8 mouse cellular contexts compared by ENCODE assay signal in genomic region chr10:80342749-80343424, GRCm38 (mm10). TPM values are rescaled to one million over a fixed set of nuclear protein-coding genes. Genes with fewer than 3 reads are reported as not detected.
A peak's percentile ranks its signal among the peaks of the same experiment; 100 is the strongest.
DNase-seq lines count a peak whose midpoint lies in the region; ATAC-seq lines count a peak whose summit lies in the region.

No protein-coding gene starts in this region.

- peak overlapping the region; percentile 61 for H3K4me2 ChIP-seq in heart, embryonic 16.5 days (ENCODE audit: low read depth, low read length)
- H3K4me2 ChIP-seq in limb, embryonic 11.5 days (ENCODE audit: low read depth, severe bottlenecking) = peak overlapping the region; percentile 37; the same call in 1 of the 2 replicates
- peak overlapping the region; percentile 61 for H3K4me2 ChIP-seq in stomach, embryonic 16.5 days (ENCODE audit: low read depth, low read length)

- intact Hi-C loops in left cerebral cortex, postnatal 36 days (cut with DNase I) = no loop called here

- no peak overlapping the region for H3K9ac ChIP-seq in heart, embryonic 16.5 days (ENCODE audit: low read length)
- H3K9ac ChIP-seq in limb, embryonic 11.5 days (ENCODE audit: low read length) = no peak overlapping the region
- H3K9ac ChIP-seq in stomach, embryonic 16.5 days (ENCODE audit: low read length) = peak overlapping the region; percentile 61

- 2% methylated on average over 32 of the region's 33 CpGs for WGBS in heart, embryonic 16.5 days
- under 1% methylated on average over 30 of the region's 33 CpGs for WGBS in limb, embryonic 11.5 days
- under 1% methylated on average over 30 of the region's 33 CpGs for WGBS in stomach, embryonic 16.5 days

- ATAC-seq in heart, embryonic 16.5 days (replicated peaks; ENCODE audit: extremely low read depth, insufficient read depth, low FRiP score) = peak; percentile 45
- ATAC-seq in limb, embryonic 11.5 days (ENCODE audit: insufficient number of reproducible peaks, low FRiP score, low TSS enrichment, low read depth) = peak; percentile 45; the same call in 1 of the 2 replicates
- peak; percentile 64 for ATAC-seq in stomach, embryonic 16.5 days (ENCODE audit: insufficient read depth, low FRiP score)

- H3K27ac ChIP-seq in heart, embryonic 16.5 days (ENCODE audit: low read length) = peak overlapping the region; percentile 25; the same call in 1 of the 2 replicates
- H3K27ac ChIP-seq in limb, embryonic 11.5 days (replicated peaks; ENCODE audit: low read depth, low read length) = no peak overlapping the region
- peak overlapping the region; percentile 81 for H3K27ac ChIP-seq in stomach, embryonic 16.5 days (ENCODE audit: low read length)

- H3K36me3 ChIP-seq in heart, embryonic 16.5 days (ENCODE audit: control insufficient read depth, insufficient read depth) = no peaks in the 10 kb centered on the region
- no peaks in the 10 kb centered on the region for H3K36me3 ChIP-seq in limb, embryonic 11.5 days (ENCODE audit: control insufficient read depth, insufficient read depth, low read length)
- H3K36me3 ChIP-seq in stomach, embryonic 16.5 days (ENCODE audit: control insufficient read depth, insufficient read depth, low read length) = no peaks in the 10 kb centered on the region

- no peaks in the 10 kb centered on the region for H3K9me3 ChIP-seq in heart, embryonic 16.5 days (replicated peaks; ENCODE audit: control insufficient read depth, low read length)
- H3K9me3 ChIP-seq in limb, embryonic 11.5 days (ENCODE audit: control insufficient read depth, low read length) = no peaks in the 10 kb centered on the region
- no peaks in the 10 kb centered on the region for H3K9me3 ChIP-seq in stomach, embryonic 16.5 days (replicated peaks; ENCODE audit: control insufficient read depth, low read length)

- H3K4me3 ChIP-seq in heart, embryonic 16.5 days (ENCODE audit: low read length) = peak overlapping the region; percentile 30
- peak overlapping the region; percentile 18; the same call in 1 of the 2 replicates for H3K4me3 ChIP-seq in limb, embryonic 11.5 days (ENCODE audit: low read depth, low read length)
- peak overlapping the region; percentile 41 for H3K4me3 ChIP-seq in stomach, embryonic 16.5 days (replicated peaks; ENCODE audit: low read length)

- peak; percentile 50 for DNase-seq in right cerebral cortex, adult 18-20 months
- DNase-seq in right cerebral cortex, postnatal 36 days (ENCODE audit: low spot score in 2 of 2) = no peak
- DNase-seq in c-Kit-positive CD71-negative TER-119-negative erythroid progenitor cells, embryonic 14.5 days (ENCODE audit: low read depth) = peak; percentile 82
- DNase-seq in limb, embryonic 11.5 days (ENCODE audit: low spot score) = peak; percentile 62
- DNase-seq in mesoderm, embryonic 11.5 days (ENCODE audit: low read depth, low spot score) = peak; percentile 76
- DNase-seq in left cerebral cortex, postnatal 36 days (ENCODE audit: low spot score in 2 of 2) = no peak

- H3K27me3 ChIP-seq in heart, embryonic 16.5 days (ENCODE audit: control insufficient read depth, insufficient read depth, low read length) = peaks cover 62% of the 10 kb centered on the region
- peaks cover 77% of the 10 kb centered on the region for H3K27me3 ChIP-seq in limb, embryonic 11.5 days (ENCODE audit: control insufficient read depth, insufficient read depth, low read length)
- peaks cover 43% of the 10 kb centered on the region for H3K27me3 ChIP-seq in stomach, embryonic 16.5 days (ENCODE audit: control insufficient read depth, insufficient read depth, low read length)

- H3K4me1 ChIP-seq in heart, embryonic 16.5 days (ENCODE audit: control insufficient read depth, insufficient read depth, low read length) = peaks cover 29% of the 10 kb centered on the region
- H3K4me1 ChIP-seq in limb, embryonic 11.5 days (ENCODE audit: control insufficient read depth, insufficient read depth, low read length) = peaks cover 7% of the 10 kb centered on the region
- peaks cover 55% of the 10 kb centered on the region for H3K4me1 ChIP-seq in stomach, embryonic 16.5 days (ENCODE audit: control insufficient read depth, insufficient read depth, low read length)

RNA-seq across cellular contexts. Expression of gene Adamtsl5, which starts 5.3 kb away (rescaled TPM):
- 15.5 and 16.0 TPM in 2 replicates for polyA plus RNA-seq in heart, embryonic 16.5 days (2015; fragmentation: Nextera tagmentation; extraction: Ambion mirVana)
- polyA plus RNA-seq in limb, embryonic 11.5 days (2014; fragmentation: Nextera tagmentation; extraction: Ambion mirVana) = 0.28 and 0.41 TPM in 2 replicates
- 22.0 and 24.0 TPM in 2 replicates for polyA plus RNA-seq in stomach, embryonic 16.5 days (2015; fragmentation: Nextera tagmentation; extraction: Ambion mirVana)
- total RNA-seq in left cerebral cortex, postnatal 36 days (2021) = 10 to 100 TPM in 1 of 2 experiments, 1 to 10 TPM in 1; 7.5 to 10.0 TPM

RNA-seq across cellular contexts. Expression of gene Reep6, which starts 13.1 kb away (rescaled TPM):
- 1.8 and 2.6 TPM in 2 replicates for polyA plus RNA-seq in heart, embryonic 16.5 days (2015; fragmentation: Nextera tagmentation; extraction: Ambion mirVana)
- 5.2 and 7.2 TPM in 2 replicates for polyA plus RNA-seq in limb, embryonic 11.5 days (2014; fragmentation: Nextera tagmentation; extraction: Ambion mirVana)
- 45.2 and 51.1 TPM in 2 replicates for polyA plus RNA-seq in stomach, embryonic 16.5 days (2015; fragmentation: Nextera tagmentation; extraction: Ambion mirVana)
- total RNA-seq in left cerebral cortex, postnatal 36 days (2021) = 10 to 100 TPM; 10.6 to 11.5 TPM

RNA-seq across cellular contexts. Expression of gene Plk5, which starts 13.4 kb away (rescaled TPM):
- polyA plus RNA-seq in heart, embryonic 16.5 days (2015; fragmentation: Nextera tagmentation; extraction: Ambion mirVana) = 0.07 and 0.14 TPM in 2 replicates
- 0.49 and 0.61 TPM in 2 replicates for polyA plus RNA-seq in limb, embryonic 11.5 days (2014; fragmentation: Nextera tagmentation; extraction: Ambion mirVana)
- 0.14 and 0.61 TPM in 2 replicates for polyA plus RNA-seq in stomach, embryonic 16.5 days (2015; fragmentation: Nextera tagmentation; extraction: Ambion mirVana)
- 10 to 100 TPM; 16.9 to 33.1 TPM for total RNA-seq in left cerebral cortex, postnatal 36 days (2021)

RNA-seq across cellular contexts. Expression of gene Pcsk4, which starts 13.6 kb away (rescaled TPM):
- 1.6 and 1.9 TPM in 2 replicates for polyA plus RNA-seq in heart, embryonic 16.5 days (2015; fragmentation: Nextera tagmentation; extraction: Ambion mirVana)
- polyA plus RNA-seq in limb, embryonic 11.5 days (2014; fragmentation: Nextera tagmentation; extraction: Ambion mirVana) = 4.4 and 5.3 TPM in 2 replicates
- polyA plus RNA-seq in stomach, embryonic 16.5 days (2015; fragmentation: Nextera tagmentation; extraction: Ambion mirVana) = 3.7 and 4.4 TPM in 2 replicates
- 1 to 10 TPM; 4.9 to 6.2 TPM for total RNA-seq in left cerebral cortex, postnatal 36 days (2021)

RNA-seq across cellular contexts. Expression of gene 2310011J03Rik, which starts 22.6 kb away (rescaled TPM):
- 33.5 and 35.8 TPM in 2 replicates for polyA plus RNA-seq in heart, embryonic 16.5 days (2015; fragmentation: Nextera tagmentation; extraction: Ambion mirVana)
- 38.1 and 45.0 TPM in 2 replicates for polyA plus RNA-seq in limb, embryonic 11.5 days (2014; fragmentation: Nextera tagmentation; extraction: Ambion mirVana)
- 46.6 and 48.1 TPM in 2 replicates for polyA plus RNA-seq in stomach, embryonic 16.5 days (2015; fragmentation: Nextera tagmentation; extraction: Ambion mirVana)
- 10 to 100 TPM; 26.6 to 30.1 TPM for total RNA-seq in left cerebral cortex, postnatal 36 days (2021)

Comparison
In these comparisons a context has a peak if more than half of its experiments do, and no peak if none do; other contexts are left out.
1. DNase-seq: peak in right cerebral cortex, adult 18-20 months (single experiment), c-Kit-positive CD71-negative TER-119-negative erythroid progenitor cells, embryonic 14.5 days (single experiment), limb, embryonic 11.5 days (single experiment) and mesoderm, embryonic 11.5 days (single experiment); none in right cerebral cortex, postnatal 36 days (0 of 2) and left cerebral cortex, postnatal 36 days (0 of 2).
2. RNA of gene Adamtsl5, which starts 5.3 kb away (polyA plus RNA-seq): 22.0 to 24.0 TPM in stomach, embryonic 16.5 days and 15.5 to 16.0 TPM in heart, embryonic 16.5 days; 0.28 to 0.41 TPM in limb, embryonic 11.5 days; every median in the first group is over 10 times any median in the second.
3. Peak in every context shown above with its lines, with median percentiles within 50 percentile points of each other: ATAC-seq, H3K4me2 ChIP-seq and H3K4me3 ChIP-seq.